Mouse (Mus musculus) frontal cortex, postnatal 25 days (tissue): Measurements from ENCODE around the gene Arhgef6.

Source experiments
- DNase-seq, 2 experiments: peaks; one replicate each; pipeline ENCODE4 v3.0.0; 2022; ENCODE audit warnings: low spot score in 2 of 2

The Arhgef6 gene

GRCm38 (mm10) chrX:57196319-57196718, 142.2 kb downstream of the Arhgef6 start:
- DNase-seq = no peak

- DNase-seq = no peak
Measured at GRCm38 (mm10) chrX:57189335-57189734, 149.2 kb downstream of the Arhgef6 start.

DNA sequence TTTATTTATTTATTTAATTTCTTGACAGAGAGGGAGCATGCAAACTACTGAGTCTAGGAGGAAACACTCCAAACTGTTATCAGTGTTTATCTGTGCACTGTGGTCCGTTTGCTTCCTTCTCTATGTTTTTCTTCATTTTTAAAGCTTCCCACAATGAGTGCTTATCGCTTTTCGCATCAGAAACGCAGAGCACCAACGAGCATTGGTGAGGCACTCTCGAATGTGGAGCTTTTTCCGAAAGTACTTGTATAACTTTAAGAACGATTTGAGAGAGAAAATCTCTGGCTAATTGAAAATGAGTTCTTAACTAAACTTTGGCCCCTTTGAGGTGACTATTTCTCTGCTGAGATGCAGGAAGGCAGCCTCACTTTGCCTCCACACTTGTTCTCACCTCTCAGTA, 151.2 kb downstream of the Arhgef6 start:
- DNase-seq = no peak

- no peak for DNase-seq
Measured at GRCm38 (mm10) chrX:57183359-57183758, 155.2 kb downstream of the Arhgef6 start.

GRCm38 (mm10) chrX:57182470-57182869, 156.1 kb downstream of the Arhgef6 start:
- no peak for DNase-seq
